Mouse (Mus musculus) liver, embryonic 14.5 days (tissue): ENCODE data around the gene Ror1. TPM values are rescaled to one million over a fixed set of nuclear protein-coding genes. Genes with fewer than 3 reads are reported as not detected.

Source experiments
- ATAC-seq: fragments of 200-750 bp; cut with Nextera tagmentation; 2 replicates; pipeline ENCODE4 v1.8.0; 2017; ENCODE audit warnings: moderate number of reproducible peaks, mild to moderate bottlenecking, moderate library complexity; ENCODE audit not compliant: insufficient read depth
- DNase-seq, 3 experiments: peaks; one replicate each; pipeline ENCODE4 v3.0.0-alpha.2; 2012 to 2013; ENCODE audit warnings: low read depth in 3 of 3, low spot score in 3 of 3
- H3K27ac ChIP-seq: fragments of 300-500 bp; sonication (generic); 2 replicates; pipeline ENCODE4 v1.5.1; 2014; ENCODE audit warnings: moderate library complexity, mild to moderate bottlenecking, control low read depth, inconsistent platforms
- H3K27me3 ChIP-seq: fragments of 300-500 bp; sonication (generic); 2 replicates; pipeline ENCODE4 v1.6.1; 2014; ENCODE audit warnings: mild to moderate bottlenecking, low read length, moderate library complexity; ENCODE audit not compliant: control insufficient read depth, insufficient read depth
- H3K36me3 ChIP-seq: fragments of 300-500 bp; sonication (generic); replicated peaks from 2 replicates; pipeline ENCODE4 v1.6.1; 2014; ENCODE audit warnings: low read depth; ENCODE audit not compliant: control insufficient read depth, insufficient read depth
- H3K4me1 ChIP-seq, 2 experiments: fragments of 200-500 bp in 1 of 2; fragments of 300-500 bp in 1 of 2; sonication (generic) in 1 of 2; replicated peaks; 2 replicates each; pipeline ENCODE4 v1.6.1; 2012 to 2014; ENCODE audit warnings: antibody characterized with exemption in 1 of 2, inconsistent platforms in 1 of 2, low read length in 1 of 2; ENCODE audit not compliant: control insufficient read depth in 2 of 2, insufficient read depth in 2 of 2
- H3K4me2 ChIP-seq: fragments of 300-500 bp; sonication (generic); 2 replicates; pipeline ENCODE4 v1.6.1; 2014; ENCODE audit warnings: low read depth, mild to moderate bottlenecking, control low read depth, moderate library complexity
- H3K4me3 ChIP-seq, 2 experiments: fragments of 200-500 bp in 1 of 2; fragments of 300-500 bp in 1 of 2; sonication (generic) in 1 of 2; 2 replicates each; pipeline ENCODE4 v1.5.1; 2012 to 2014; ENCODE audit warnings: low read depth in 2 of 2, low read length in 2 of 2, mild to moderate bottlenecking in 2 of 2, control low read depth in 1 of 2, inconsistent platforms in 1 of 2, moderate library complexity in 1 of 2; ENCODE audit not compliant: insufficient read depth in 1 of 2
- H3K9ac ChIP-seq: fragments of 300-500 bp; sonication (generic); replicated peaks from 2 replicates; pipeline ENCODE4 v1.6.1; 2014; ENCODE audit warnings: mild to moderate bottlenecking, control low read depth, moderate library complexity
- H3K9me3 ChIP-seq: fragments of 300-500 bp; sonication (generic); 2 replicates; pipeline ENCODE4 v1.6.1; 2016; ENCODE audit warnings: low read length, mixed read lengths; ENCODE audit not compliant: control insufficient read depth
- CTCF ChIP-seq: IDR thresholded peaks from 2 replicates; pipeline ENCODE4 v1.5.1; 2016; ENCODE audit warnings: antibody characterized with exemption, low read depth, control low read depth
- EP300 ChIP-seq: IDR thresholded peaks from 2 replicates; pipeline ENCODE4 v1.6.1; 2016; ENCODE audit warnings: antibody characterized with exemption, low read depth
- WGBS: fragments of 180-500 bp; shearing (Covaris S2); extraction: QIAGEN DNeasy Blood & Tissue Kit; methylation state at CpG from one replicate; pipeline ENCODE4 v1.1.7; 2014; ENCODE audit not compliant: insufficient replicate concordance; 5-methylcytosine and 5-hydroxymethylcytosine counted together
- polyA plus RNA-seq, 2 experiments: library from polyadenylated mRNA; depleted of rRNA in 1 of 2; stranded (reverse) in 1 of 2; unstranded in 1 of 2; fragments of >200 nt; fragmentation: Nextera tagmentation in 1 of 2; extraction: Ambion mirVana in 1 of 2; gene quantifications; 2 replicates each; pipeline versions ENCODE4 v1.2.1 to v1.2.3; 2012 to 2014

Gene Ror1
- polyA plus RNA-seq, 2 experiments = 0.08 to 0.23 TPM

DNA sequence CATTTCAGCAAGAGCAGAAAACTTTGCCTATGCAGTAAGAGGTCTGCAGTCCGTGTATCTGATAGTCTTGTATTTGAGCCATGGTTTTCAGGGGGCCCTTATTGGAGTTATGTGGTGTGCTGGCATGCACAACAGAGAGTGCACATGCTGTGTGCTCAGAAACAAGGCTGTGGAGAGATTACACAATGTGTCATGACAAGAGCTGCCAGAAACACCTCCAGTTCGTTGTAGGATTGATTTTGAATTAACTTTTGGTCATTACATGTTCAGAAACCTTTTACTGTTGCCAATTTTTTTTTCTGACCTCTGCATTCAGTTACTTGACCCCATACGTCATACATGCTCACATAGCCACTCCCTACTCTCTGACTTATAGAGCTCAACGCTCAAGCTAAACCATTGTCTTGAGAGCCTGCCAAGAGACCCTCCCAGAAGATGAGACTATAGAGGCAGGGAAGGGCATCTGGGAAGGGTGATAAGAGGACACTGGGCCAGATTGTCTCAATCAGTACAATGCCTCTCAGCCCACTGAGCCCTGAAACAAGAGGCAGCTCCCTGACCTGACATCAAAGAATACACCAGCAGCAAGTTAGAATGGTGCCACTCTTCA, 232.9 kb downstream of the Ror1 start:
- 29% methylated on average over 4 of the region's 4 CpGs for WGBS
- Histone ChIP-seq H3K9ac (no peak overlapping the region), H3K27me3 (no peaks in the 10 kb centered on the region), H3K4me3 (no peak overlapping the region), H3K4me1 (no peaks in the 10 kb centered on the region), H3K36me3 (no peaks in the 10 kb centered on the region), H3K4me2 (no peak overlapping the region), H3K27ac (no peak overlapping the region), H3K9me3 (no peaks in the 10 kb centered on the region)
- ATAC-seq = no peak
- TF ChIP-seq EP300 (no peak), CTCF (no peak)
- DNase-seq = no peak

DNA sequence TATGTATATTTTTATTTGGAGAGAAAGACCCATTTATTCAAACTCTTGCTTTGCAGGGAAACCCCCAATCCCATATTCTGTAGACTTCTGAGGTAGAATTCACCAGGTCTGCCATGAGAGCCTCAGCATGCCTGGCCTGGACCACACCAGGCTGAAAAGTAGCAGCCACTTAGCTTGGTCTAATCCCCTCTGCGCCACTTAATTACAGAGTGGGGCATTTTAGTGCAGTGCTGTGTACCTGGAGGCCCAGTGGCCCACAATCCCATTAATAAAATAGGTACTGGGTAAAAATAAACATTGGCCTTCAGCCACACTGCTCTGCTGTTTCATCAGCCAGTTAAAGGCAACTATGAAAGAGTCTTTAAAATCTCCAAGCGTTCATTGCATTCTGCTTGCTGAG, 239.6 kb downstream of the Ror1 start:
- TF ChIP-seq EP300 = no peak
- no peak for TF ChIP-seq CTCF
- WGBS = 69% methylated on average over 2 of the region's 2 CpGs

DNA sequence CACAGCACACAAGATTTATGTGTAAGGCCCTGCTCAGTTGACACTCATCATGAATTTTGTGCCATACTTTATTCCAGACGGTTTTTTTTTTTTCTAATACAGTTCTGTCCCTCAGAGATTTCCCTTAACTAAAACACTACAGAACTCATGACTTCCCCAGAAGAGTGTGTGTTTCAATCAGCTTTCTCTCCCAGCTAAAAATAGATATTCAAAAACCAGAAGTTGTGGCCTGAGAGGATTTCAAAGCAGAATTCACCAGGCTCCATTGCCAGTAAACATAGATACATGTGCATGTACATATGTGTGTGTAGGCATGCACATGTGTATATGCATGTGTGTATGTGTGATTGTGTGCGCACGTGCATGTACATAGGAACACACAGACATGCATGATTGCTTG, 252.2 kb downstream of the Ror1 start:
- Histone ChIP-seq H3K9me3 (no peaks in the 10 kb centered on the region), H3K27me3 (no peaks in the 10 kb centered on the region), H3K9ac (no peak overlapping the region), H3K4me3 (no peak overlapping the region), H3K4me2 (no peak overlapping the region), H3K4me1 (peaks cover 0 to 2% of the 10 kb centered on the region in 2 experiments; a peak in 1 of 4 replicates), H3K27ac (no peak overlapping the region), H3K36me3 (no peaks in the 10 kb centered on the region)
- ATAC-seq = no peak
- TF ChIP-seq CTCF (no peak), EP300 (no peak)
- DNase-seq = no peak
- WGBS = 42% methylated on average over 3 of the region's 3 CpGs

More for the DNA sequence above, 239.6 kb downstream of the Ror1 start:
- DNase-seq = no peak
- H3K36me3 ChIP-seq = no peaks in the 10 kb centered on the region
- H3K4me1 ChIP-seq = no peaks in the 10 kb centered on the region
- H3K9ac ChIP-seq = no peak overlapping the region
- H3K9me3 ChIP-seq = no peaks in the 10 kb centered on the region
- H3K27me3 ChIP-seq = no peaks in the 10 kb centered on the region
- no peak overlapping the region for H3K4me3 ChIP-seq
- no peak for ATAC-seq
- no peak overlapping the region for H3K4me2 ChIP-seq
- H3K27ac ChIP-seq = no peak overlapping the region

DNA sequence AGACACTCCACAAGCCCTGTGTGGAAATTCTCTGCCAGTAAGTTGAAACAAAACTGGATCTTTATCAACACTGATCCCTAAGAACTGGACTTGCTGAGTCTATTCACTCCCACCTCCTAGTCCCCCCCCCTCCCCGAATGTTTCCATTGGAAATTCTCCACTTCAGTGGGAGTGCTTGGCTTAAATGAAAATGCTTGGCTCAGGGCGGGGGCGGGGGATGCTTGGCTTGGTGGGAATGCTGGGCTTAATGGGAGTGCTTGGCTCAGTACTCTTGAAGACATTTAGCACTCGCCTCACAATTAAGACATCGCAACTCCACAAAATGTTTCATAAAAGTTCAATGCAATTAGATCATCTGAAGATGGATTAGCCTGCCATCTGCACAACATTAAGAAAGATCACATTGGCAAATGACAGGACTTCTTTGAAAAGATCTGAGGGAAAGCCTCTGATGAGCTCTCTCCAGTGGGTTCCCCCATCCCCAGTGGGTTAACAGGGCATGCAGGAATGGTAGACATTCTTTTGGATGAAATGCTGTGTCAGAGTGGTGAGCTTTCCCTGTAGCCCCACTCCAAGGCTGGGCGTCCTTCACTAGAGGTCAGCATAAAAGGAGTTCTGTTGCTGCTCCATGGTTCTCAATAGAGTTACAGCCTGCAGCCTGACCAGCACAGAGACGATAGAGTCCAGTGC, 254.7 kb downstream of the Ror1 start:
- Histone ChIP-seq H3K36me3 (no peaks in the 10 kb centered on the region), H3K4me2 (no peak overlapping the region), H3K9me3 (no peaks in the 10 kb centered on the region), H3K9ac (no peak overlapping the region), H3K4me3 (no peak overlapping the region), H3K4me1 (peaks cover 0 to 2% of the 10 kb centered on the region in 2 experiments; a peak in 1 of 4 replicates), H3K27ac (no peak overlapping the region), H3K27me3 (no peaks in the 10 kb centered on the region)
- TF ChIP-seq CTCF (no peak), EP300 (no peak)
- DNase-seq (no peak), ATAC-seq (no peak)
- WGBS = 52% methylated on average over 7 of the region's 7 CpGs

DNA sequence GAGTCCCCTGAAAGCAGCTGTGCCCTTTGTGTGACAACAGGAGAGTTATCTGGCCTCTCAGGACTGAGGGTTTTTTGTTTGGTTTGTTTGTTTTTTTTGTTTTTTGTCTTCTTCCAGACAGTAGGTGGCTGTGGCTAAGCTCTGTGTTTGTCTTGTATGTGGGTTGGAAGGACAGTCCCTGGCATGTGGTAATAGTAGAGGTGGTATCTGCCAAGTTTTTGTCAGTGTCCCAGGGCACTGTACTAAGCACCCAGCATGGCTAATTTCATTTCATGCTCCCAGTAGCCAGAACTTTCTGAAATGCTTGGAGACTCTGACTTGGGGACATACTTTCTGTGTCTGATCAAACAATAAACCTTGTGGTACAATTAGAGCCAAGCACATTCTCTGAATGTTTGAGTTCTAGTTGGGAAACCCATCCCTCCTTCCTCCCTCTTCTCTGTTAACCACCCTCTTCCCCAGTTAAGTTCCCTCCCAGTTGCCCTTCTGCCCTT, 256.3 kb downstream of the Ror1 start:
- Histone ChIP-seq H3K4me3 (no peak overlapping the region), H3K27ac (no peak overlapping the region), H3K27me3 (no peaks in the 10 kb centered on the region), H3K9ac (no peak overlapping the region), H3K4me1 (peaks cover 0 to 2% of the 10 kb centered on the region in 2 experiments; a peak in 1 of 4 replicates), H3K9me3 (no peaks in the 10 kb centered on the region), H3K4me2 (no peak overlapping the region), H3K36me3 (no peaks in the 10 kb centered on the region)
- TF ChIP-seq CTCF (no peak), EP300 (no peak)
- no peak for ATAC-seq
- no peak for DNase-seq
